Mouse (Mus musculus) mesoderm, embryonic 11.5 days (tissue): Measurements from ENCODE around the gene Hist1h2be.
"Not testable (repeated sequence)": the region's sequence is repeated elsewhere in the genome, so short reads cannot be mapped to it uniquely, and the experiment has no call there.

ENCODE experiments used
- DNase-seq: peaks from one replicate; pipeline ENCODE4 v3.0.0-alpha.2; 2012; ENCODE audit warnings: low read depth, low spot score

Hist1h2be gene

DNA sequence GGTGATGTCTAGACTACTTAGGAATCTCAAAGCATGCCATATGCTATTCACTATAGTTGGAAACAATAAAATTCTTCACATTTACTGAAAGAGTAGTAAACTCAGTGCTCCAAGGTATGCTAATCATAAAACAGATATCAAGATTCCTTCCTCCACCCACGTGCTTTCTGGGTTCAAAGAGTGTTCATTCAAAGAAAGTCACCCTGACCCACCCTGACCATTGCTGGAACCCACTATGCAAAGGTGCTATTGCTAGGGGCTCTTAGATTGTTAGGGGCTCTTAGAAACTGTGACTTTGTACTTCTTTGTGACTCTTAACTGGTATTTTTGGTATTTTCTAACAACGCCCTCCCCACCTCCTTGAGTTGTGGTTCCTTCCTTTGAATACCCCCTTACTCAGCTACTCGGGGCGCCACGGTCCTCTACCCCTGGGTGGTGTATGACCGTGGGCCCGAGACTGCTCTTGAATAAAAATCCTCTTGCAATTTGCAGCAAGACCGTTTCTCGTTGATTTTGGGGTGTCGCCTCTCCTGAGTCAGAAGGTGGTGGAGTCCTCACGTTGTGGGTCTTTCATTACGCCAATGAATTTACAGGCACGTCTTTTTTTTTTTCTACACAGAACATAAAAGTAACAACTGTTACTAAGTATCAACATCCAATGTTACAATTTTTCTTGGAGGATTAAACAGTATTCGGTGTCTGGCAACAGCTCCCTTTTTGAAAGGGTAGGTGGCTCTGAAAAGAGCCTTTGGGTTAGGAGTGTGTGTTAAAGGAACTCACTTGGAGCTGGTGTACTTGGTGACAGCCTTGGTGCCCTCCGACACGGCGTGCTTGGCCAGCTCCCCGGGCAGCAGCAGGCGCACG lies 47.7 kb downstream of the Hist1h2be start:
- not testable (repeated sequence) for DNase-seq

DNA sequence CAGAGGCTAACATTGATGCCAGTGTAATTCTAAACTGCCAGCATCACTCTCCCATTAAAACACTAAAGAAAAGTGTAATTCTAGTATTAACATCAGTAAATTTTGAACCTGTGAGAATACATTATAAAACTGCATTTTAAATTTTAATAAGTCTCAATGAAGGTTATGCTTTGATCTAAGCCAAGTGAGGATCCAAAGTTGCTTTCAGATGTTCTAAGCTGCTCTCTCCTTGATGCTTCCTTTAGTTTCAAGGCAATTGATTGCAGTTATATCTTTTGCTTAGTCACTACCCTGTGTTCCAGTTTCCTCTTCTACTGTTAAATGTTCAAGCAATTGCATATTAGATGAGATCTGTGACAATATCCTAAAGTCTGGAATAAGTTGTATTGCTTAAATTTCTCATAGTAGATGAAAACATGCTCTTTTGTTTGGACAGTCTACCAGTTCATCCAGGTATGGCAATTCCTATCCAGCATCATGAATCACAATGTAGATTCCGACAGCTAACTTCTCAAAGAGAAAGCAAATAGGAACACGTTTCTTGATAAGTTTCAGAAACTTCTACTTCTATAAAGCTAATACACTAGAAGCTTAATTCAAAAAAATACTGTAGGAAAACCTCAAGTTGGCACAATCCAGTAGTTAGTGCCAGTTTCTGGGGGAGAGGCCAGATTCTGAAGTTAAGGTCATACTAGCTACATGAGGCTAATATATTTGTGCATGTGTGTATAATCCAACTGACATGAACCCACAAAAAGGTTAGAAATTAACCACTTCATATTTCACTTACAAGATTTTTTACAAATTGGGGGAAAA lies 48.5 kb downstream of the Hist1h2be start:
- no peak for DNase-seq

DNA sequence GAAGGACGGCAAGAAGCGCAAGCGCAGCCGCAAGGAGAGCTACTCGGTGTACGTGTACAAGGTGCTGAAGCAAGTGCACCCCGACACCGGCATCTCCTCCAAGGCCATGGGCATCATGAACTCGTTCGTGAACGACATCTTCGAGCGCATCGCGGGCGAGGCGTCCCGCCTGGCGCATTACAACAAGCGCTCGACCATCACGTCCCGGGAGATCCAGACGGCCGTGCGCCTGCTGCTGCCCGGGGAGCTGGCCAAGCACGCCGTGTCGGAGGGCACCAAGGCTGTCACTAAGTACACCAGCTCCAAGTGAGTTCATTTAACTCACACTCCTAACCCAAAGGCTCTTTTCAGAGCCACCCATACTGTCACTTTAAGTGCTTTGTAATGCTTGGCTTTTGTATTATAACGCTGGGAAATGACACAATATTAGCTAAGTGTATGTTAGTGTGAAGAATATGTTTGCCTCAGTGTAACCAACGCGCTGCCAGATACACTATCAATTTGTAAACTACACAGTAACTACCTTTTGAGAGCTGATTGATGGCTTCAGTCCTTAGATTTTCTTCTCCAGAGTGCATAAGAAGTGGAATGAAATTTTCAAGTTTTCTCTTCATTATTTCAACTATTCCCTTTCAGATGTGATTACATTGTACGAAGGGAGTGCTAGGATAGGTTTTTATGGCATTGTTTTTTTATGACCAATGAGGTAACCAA lies 49.3 kb downstream of the Hist1h2be start:
- DNase-seq, result not testable (repeated sequence)

DNA sequence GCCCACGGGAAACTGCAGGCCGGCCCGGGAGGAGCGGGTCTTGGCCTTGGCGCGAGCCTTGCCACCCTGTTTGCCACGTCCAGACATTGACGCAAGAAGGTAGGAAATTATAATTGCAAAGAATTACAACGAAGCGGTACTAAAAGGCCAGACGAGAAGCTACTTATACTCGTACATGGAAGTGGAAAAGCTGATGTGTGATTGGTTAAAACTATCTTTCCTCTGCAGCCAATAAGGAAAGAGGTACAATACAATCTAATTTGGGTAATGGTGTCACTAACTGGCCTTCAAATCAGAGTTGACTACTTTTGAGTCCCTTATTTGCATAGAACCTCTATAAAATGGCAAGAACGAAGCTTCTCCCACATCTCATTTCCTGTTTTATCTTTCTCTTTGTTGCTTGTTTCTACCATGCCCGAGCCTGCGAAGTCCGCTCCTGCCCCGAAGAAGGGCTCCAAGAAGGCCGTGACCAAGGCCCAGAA lies 49.9 kb downstream of the Hist1h2be start, which contains the start of the genes Hist1h2ae and Hist1h2bg:
Gene Hist1h2ae, minus strand, starts transcription at position 199 of the 482 bp plus-strand sequence.
Gene Hist1h2bg, plus strand, starts transcription at position 375 of the 482 bp plus-strand sequence.
- peak; percentile 90 for DNase-seq

DNA sequence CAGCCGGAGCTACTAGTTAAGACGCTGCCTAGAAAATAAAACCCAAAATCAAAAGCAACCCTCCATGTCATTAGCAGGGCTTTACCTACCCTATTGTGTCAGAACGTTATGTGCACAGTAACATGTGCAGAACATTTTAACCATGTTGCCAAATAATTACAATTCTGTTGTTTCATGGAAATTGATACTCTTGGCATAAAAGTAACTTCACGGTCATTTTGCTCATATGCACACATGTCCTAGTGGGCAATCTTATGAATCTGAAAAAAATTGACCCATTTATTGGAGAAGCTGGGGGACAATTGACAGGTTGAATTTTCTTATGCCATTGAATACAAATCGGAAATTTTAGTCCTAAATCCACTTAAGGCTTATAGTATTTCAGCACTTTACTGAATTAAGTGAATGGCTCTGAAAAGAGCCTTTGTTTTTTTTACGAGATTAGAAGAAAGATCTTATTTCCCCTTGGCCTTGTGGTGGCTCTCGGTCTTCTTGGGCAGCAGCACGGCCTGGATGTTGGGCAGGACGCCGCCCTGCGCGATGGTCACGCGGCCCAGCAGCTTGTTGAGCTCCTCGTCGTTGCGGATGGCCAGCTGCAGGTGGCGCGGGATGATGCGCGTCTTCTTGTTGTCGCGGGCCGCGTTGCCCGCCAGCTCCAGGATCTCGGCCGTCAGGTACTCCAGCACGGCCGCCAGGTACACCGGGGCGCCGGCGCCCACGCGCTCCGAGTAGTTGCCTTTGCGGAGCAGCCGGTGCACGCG lies 50.5 kb downstream of the Hist1h2be start:
- DNase-seq, result not testable (repeated sequence)

DNA sequence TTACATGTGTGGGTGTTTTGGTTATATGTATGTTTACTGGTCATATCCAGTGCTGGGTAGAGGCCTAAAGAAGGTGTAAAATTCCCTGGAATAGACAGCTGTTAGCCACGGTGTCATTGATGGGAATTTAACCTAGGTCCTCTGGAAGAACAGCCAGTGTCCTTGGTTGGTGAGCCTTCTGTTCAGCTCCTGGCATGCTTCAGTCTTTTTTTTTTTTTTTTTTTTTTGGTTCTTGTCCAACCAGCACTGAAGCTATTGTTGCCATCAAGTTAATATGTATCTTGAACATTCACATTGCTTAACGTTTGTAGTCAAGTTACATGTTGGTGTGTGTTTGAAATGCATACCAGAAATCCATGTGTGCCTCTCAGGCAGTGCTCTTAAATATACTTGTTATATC lies 56.4 kb downstream of the Hist1h2be start:
- no peak for DNase-seq

DNA sequence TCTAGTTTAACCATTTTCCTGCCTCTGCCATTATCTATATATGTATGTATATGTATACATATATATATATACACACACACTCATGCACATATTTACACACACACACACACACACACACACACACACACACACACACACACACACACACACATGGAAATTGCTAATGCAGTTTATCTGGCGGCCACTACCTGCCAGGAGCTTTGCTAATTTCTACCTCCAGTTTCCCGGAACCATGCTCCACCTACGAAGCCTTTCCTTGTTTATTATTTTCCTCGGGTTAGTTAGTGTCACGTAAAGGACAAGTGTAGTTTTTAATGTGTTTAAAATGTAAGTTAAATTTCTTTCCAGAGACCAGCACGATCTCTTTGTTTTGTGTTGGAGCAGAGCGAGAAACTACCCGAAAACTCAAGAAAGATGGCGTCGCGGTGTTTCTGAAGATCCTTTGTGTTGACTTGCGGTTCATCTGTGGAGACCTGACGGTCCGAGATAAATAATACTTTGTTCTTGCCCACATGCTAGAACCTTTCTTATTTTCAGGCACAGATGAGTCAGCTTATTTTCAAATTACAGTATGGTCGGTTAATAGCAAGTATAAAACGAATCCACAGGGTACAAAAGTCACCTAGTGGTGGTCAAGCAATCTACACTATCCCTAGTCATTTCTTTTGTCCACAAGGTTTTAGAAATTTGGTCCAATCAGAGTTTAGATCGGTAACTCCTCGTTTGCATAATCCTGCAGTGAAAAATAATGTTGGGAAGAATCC lies 58.0 kb downstream of the Hist1h2be start:
- DNase-seq, result peak; percentile 82

DNA sequence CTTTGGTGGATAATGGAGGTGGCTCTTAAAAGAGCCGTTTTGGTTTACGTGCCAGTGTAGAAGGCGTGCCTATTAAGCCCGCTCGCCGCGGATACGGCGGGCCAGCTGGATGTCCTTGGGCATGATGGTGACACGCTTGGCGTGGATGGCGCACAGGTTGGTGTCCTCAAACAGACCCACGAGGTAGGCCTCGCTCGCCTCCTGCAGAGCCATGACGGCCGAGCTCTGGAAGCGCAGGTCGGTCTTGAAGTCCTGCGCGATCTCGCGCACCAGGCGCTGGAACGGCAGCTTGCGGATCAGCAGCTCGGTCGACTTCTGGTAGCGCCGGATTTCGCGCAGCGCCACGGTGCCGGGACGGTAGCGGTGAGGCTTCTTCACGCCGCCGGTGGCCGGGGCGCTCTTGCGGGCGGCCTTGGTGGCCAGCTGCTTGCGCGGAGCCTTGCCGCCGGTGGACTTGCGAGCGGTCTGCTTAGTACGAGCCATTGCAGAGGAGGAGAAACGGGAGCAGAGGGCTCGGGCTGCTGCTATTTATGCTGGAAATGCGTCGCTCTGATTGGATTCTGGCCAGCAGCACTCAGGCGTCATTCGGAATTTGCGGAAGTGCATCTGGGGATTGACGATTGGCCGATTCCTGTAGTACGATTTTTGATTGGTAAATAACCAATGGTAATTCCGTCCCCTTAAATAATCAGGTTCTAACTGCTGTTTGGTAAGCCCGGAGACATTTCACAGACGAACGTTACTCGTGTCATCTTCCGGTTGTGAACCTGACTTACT lies 58.9 kb downstream of the Hist1h2be start, which contains the start of gene Hist1h3e:
Gene Hist1h3e, minus strand, starts transcription at position 487 of the 777 bp plus-strand sequence.
- peak; percentile 98 for DNase-seq

DNA sequence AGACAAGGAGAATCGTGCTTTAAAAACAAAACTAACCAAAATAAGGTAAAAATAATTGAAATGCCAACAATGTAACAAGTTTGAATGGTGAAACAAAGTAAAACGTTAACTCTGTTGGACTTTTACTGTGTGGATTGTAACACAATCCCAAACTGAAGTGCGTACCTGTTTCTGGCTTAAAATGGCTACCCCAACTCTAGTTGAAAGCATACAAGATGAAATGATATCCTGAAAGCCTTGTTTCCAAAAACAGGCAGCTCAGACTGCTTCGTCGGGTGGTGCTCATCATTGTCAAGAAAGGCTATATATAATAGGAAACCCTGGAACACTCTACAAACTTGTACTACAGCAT lies 59.4 kb downstream of the Hist1h2be start:
- DNase-seq, result not testable (repeated sequence)

DNA sequence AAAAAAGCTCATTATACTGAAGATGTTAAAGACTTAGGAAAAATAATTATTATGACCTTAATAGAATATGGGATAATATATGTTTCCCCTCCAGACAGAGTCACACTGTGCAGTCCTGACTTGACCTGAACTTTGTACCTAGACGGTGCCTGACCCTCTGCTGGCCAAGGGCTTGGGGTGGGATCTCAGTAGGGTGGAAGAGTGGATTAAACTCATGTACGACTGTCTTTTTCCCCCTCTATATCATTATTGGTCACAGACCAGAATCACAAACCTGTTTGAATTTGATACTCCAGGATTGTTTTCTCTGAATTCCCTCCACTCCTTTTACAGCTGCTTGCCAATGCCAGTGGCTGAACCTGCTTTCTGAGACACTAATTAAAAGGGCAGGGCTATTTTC lies 60.2 kb downstream of the Hist1h2be start:
- DNase-seq, result not testable (repeated sequence)

DNA sequence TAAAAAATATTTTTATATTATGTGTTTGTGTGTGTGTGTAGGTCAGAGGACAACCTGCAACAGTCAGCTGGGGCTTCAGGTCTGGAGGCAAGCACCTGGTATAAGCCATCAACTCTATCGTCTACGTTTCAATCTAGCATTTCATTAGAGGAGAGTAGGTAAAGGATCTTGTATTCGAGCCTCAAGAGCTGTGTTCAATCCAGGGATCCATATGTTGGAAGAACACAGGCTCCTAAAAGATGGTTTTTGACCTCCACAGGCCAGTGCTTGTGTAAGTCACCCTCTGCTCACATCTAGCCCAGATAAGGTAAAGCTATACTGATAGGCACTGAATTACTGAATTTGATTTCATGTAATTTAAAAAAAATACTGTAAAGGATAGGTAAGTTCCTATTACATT lies 64.0 kb downstream of the Hist1h2be start:
- DNase-seq, result no peak

DNA sequence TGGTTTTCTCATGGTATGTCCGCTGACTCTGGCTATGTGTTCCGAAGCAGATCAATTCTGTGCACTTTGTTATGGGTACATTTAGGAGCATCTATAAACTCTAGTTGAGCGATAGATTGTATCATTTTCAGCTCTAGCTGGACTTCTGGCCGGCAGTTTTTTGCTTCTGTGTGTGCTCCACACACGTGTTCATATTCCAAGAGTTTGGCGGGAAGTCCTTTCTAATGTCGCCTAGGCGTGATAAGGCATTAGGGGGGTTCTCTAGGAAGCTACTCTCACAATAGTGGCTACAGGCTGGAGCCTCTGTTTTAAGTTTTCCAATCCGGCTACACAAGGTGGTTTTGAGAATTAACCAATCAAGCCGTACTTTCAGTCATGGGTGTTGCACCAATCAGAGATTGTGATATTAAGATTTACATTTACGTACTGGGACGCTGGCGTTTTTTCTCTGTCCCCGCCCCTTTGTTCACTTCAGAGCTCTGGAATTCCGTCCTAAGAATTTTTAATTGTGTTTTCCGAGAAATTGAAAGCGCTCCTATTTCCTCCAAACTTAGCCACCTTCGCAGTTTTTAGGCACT lies 65.0 kb downstream of the Hist1h2be start:
- DNase-seq, result peak; percentile 92

DNA sequence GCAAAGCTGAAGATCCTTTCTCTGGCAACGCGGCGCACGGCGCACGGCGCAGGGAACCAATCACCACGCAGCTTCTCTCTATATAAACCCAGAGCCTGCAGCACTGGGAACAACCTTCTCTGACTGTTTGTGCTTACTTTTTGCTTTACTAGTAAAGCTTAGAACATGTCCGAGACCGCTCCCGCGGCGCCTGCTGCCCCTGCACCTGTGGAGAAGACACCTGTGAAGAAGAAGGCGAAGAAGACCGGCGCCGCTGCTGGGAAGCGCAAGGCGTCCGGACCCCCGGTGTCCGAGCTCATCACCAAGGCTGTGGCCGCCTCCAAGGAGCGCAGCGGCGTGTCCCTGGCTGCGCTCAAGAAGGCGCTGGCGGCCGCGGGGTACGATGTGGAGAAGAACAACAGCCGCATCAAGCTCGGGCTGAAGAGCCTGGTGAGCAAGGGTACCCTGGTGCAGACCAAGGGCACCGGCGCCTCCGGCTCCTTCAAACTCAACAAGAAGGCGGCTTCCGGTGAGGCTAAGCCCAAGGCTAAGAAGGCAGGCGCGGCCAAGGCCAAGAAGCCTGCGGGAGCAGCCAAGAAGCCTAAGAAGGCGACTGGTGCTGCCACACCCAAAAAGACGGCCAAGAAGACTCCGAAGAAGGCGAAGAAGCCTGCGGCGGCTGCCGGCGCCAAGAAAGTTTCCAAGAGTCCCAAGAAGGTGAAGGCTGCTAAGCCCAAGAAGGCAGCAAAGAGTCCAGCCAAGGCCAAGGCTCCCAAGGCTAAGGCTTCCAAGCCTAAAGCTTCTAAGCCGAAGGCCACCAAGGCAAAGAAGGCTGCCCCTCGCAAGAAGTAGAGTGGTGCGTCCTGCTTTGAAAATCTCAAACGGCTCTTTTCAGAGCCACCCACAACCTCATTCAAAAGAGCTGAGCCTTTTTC lies 65.7 kb downstream of the Hist1h2be start:
- DNase-seq, result peak; percentile 88

DNA sequence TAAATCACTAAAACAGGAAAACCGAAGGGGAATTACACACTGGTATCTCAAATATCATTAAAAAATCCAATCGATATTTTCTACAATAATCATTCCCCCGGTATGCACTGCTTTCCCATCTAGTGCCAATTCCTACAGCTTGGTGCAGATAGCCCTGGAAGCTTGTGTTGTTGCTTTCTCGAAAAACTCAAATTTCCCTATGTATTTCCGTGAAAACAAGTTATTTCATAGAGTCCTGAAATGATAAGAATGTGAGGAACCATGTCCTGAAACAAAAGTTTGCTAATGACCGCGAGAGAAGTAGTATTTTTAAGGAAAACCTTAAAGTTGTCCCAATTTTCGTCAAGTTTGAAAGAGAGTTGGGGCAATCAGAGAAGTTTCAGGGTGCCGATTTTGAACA lies 66.5 kb downstream of the Hist1h2be start:
- no peak for DNase-seq

DNA sequence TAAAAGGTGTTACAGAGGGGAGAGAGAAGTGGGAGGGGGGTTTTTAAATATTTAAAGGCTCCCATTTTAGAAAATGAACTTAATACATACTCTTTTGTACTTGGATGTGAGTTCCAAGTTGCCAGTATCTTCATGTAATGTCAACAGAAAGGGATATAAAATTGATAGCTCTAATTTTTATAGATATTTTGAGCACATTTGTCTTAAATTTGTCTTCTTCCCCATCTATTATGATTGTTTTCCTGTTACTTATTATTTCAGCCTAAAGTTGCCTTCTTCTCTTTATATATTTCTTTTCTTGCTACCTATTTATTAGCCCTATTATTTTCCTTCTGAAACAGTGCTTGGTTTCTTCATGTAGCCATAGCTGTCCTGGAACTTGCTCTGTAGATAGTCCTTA lies 68.0 kb downstream of the Hist1h2be start, which contains the start of gene Hist1h1d:
Gene Hist1h1d, plus strand, starts transcription at position 301 of the 400 bp plus-strand sequence.
- DNase-seq, result no peak

DNA sequence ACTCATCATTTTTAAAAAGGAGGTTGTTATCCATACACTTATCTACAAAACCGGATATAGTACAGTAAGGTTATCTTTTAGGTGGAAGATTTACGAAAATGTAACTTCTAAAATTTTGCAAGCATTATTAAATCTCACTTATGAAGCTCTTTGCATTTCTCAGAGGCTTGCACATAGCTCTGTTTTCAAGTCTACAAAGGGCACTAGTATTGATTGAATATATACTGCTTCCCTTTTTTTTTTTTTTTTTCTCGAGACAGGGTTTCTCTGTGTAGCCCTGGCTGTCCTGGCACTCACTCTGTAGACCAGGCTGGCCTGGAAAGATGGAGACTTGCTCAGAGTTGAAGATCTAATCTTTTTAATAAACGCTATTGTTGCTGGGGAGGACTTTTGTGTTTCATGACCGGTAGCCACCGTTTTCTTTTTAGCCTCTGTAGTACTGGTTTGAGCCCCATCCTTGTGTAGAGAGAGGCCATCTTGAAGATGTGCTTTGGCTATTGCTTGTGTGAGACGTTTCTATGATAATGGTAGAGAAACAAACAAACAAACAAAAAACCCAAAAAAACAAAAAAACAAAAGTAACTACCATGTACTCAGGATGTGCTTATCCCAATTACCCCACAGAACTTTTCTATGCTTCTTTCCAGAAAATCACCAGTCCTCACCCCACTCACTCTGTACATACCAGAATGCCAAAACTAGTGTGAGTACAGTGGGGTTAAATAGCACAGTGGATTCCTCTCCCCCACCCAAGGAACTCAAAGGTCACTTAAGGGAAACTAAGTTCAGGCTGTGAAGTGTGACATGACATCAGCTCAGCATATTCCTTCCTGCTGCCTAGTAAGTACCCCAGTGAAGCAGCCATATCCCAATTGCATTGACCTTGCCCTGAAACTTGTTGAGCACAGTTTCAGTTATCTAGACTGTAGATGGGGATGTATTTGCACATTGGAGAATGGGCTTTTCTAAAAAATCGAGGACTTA lies 68.7 kb downstream of the Hist1h2be start:
- no peak for DNase-seq
